Mouse (Mus musculus) heart, embryonic 16.5 days (tissue): Measurements from ENCODE around the gene Synrg. TPM values are rescaled to one million over a fixed set of nuclear protein-coding genes. Genes with fewer than 3 reads are reported as not detected.

ENCODE experiments used
- ATAC-seq: fragments of 200-750 bp; cut with Nextera tagmentation; replicated peaks from 2 replicates; pipeline ENCODE4 v1.8.0; 2017; ENCODE audit warnings: moderate number of reproducible peaks; ENCODE audit not compliant: insufficient read depth, low FRiP score; ENCODE audit errors: extremely low read depth
- H3K27ac ChIP-seq: fragments of 300-500 bp; sonication (generic); 2 replicates; pipeline ENCODE4 v1.5.1; 2014; ENCODE audit warnings: mild to moderate bottlenecking, low read length, control low read depth, moderate library complexity
- H3K27me3 ChIP-seq: fragments of 300-500 bp; sonication (generic); 2 replicates; pipeline ENCODE4 v1.6.1; 2014; ENCODE audit warnings: low read length, mixed read lengths; ENCODE audit not compliant: control insufficient read depth, insufficient read depth
- H3K36me3 ChIP-seq: fragments of 300-500 bp; sonication (generic); 2 replicates; pipeline ENCODE4 v1.6.1; 2014; ENCODE audit not compliant: control insufficient read depth, insufficient read depth
- H3K4me1 ChIP-seq: fragments of 300-500 bp; sonication (generic); 2 replicates; pipeline ENCODE4 v1.6.1; 2014; ENCODE audit warnings: low read length, mixed read lengths; ENCODE audit not compliant: control insufficient read depth, insufficient read depth
- H3K4me2 ChIP-seq: fragments of 300-500 bp; sonication (generic); 2 replicates; pipeline ENCODE4 v1.6.1; 2014; ENCODE audit warnings: low read depth, mild to moderate bottlenecking, control low read depth, low read length
- H3K4me3 ChIP-seq: fragments of 300-500 bp; sonication (generic); 2 replicates; pipeline ENCODE4 v1.5.1; 2014; ENCODE audit warnings: mild to moderate bottlenecking, control low read depth, low read length
- H3K9ac ChIP-seq: fragments of 300-500 bp; sonication (generic); 2 replicates; pipeline ENCODE4 v1.6.1; 2014; ENCODE audit warnings: low read length, control low read depth
- H3K9me3 ChIP-seq: fragments of 300-500 bp; sonication (generic); replicated peaks from 2 replicates; pipeline ENCODE4 v1.6.1; 2016; ENCODE audit warnings: low read length; ENCODE audit not compliant: control insufficient read depth
- WGBS: fragments of 180-500 bp; shearing (Covaris S2); extraction: QIAGEN DNeasy Blood & Tissue Kit; methylation state at CpG from one replicate; pipeline ENCODE4 v1.1.7; 2014; 5-methylcytosine and 5-hydroxymethylcytosine counted together
- polyA plus RNA-seq: library from polyadenylated mRNA; unstranded; fragments of >200 nt; fragmentation: Nextera tagmentation; extraction: Ambion mirVana; gene quantifications from 2 replicates; pipeline ENCODE4 v1.2.1, GENCODE M21; 2015

Synrg gene
- polyA plus RNA-seq, 1 experiment from 2014 or later, result 8.3 TPM

DNA sequence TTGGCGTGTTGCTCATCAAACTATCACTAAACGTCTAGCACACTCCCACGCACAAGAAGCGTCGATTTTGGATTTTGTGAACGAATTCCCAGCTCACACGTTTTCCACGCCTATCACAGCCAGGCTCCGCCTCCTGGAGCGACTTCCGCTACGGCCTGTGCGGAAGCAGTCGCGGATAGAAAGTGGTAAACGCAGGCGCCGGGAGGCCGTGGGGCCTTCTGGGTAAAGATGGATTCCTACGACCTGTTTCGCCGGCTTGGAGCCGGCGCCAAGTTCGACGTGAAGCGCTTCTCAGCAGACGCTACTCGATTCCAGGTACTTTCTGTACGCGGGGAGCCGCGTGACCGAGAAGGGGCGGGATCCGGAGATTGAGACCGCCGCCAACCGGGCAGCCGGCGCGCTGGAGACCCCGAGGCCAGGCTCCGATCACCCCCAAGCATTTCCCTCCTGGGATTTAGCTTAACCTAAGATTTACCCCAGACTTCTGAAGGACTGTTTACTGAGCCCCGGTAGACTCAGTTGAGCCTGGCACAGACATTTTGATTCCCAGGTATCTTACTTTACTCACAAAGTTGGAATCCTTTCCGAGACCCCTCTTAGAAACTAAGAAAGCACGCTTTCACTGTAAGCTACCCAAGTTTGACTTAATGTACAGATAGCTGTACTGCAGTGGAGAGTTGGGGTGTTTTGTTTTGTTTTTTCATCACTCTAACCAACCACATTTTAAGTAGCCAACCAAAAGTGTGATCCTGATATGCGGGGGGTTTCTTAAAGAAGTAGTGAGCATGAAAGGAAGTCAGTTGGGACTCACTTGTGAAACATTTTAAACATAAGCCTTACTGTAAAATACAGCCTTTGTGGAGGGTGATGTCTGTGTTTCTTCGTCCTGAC, 22.0 kb upstream of the Synrg start, which contains the start of gene Ddx52:
Gene Ddx52 (plus strand): TSS at position 113 of the 891 bp plus-strand sequence.
- peak; percentile 91 for ATAC-seq
- Histone ChIP-seq H3K27ac (peak within 1 kb of the TSS; percentile 69), H3K9ac (peak within 1 kb of the TSS; percentile 86), H3K4me3 (peak within 1 kb of the TSS; percentile 80), H3K4me1 (peaks cover 4% of the 10 kb centered on the region; the same call in 1 of the 2 replicates), H3K9me3 (no peaks in the 10 kb centered on the region), H3K27me3 (no peaks in the 10 kb centered on the region; the same call in 1 of the 2 replicates), H3K4me2 (peak within 1 kb of the TSS; percentile 68), H3K36me3 (peaks cover 25% of the 10 kb centered on the region)
- under 1% methylated on average over 49 of the region's 49 CpGs for WGBS

DNA sequence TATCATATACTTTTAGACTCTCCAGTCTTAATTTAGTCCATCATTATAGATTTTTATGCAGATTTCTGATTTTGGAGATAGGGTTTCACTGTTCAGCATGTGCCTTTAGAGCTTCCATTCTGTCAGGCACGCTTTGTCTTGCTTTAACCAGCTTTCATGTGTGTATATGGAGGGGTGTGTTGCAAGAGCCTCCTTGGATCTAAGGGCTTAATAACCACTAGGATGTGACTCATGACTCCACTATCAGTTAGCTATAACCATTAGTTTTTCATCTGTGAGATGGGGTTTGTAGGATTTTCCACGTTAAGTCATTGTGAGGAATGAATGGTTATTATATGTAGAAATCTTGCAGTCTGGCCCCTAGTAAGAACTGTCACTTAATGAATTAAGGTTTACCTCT, 7.4 kb upstream of the Synrg start:
- Histone ChIP-seq H3K4me3 (no peak overlapping the region), H3K4me2 (no peak overlapping the region), H3K4me1 (no peaks in the 10 kb centered on the region), H3K36me3 (peaks cover 59% of the 10 kb centered on the region), H3K9me3 (no peaks in the 10 kb centered on the region), H3K27ac (no peak overlapping the region), H3K27me3 (no peaks in the 10 kb centered on the region), H3K9ac (no peak overlapping the region)
- no peak for ATAC-seq
- 88% methylated on average over 2 of the region's 2 CpGs for WGBS

DNA sequence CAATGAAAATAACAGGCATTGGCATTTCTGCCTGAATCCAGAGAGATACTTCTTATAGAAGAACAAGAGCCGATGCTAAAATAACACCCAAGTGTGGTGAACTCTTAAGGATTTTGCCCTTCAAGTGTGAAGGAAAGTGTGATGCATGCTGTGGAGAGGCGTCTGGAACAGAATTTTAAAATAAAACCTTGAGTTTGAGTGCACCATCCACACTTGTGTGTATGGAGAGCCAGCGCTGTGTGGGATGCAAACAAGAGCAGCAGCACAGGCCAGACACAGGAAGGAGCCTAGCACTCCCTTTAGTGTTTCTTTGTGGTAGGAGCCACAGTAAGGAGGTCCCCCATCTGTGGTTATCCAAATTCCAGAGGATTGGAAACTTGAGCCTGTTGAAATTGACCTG, 2.2 kb upstream of the Synrg start:
- no peak for ATAC-seq
- Histone ChIP-seq H3K4me3 (no peak overlapping the region), H3K27ac (no peak overlapping the region), H3K9ac (no peak overlapping the region), H3K4me2 (no peak overlapping the region), H3K36me3 (peaks cover 22% of the 10 kb centered on the region), H3K27me3 (no peaks in the 10 kb centered on the region), H3K4me1 (peaks cover 5% of the 10 kb centered on the region), H3K9me3 (no peaks in the 10 kb centered on the region)
- 85% methylated on average over 3 of the region's 3 CpGs for WGBS

DNA sequence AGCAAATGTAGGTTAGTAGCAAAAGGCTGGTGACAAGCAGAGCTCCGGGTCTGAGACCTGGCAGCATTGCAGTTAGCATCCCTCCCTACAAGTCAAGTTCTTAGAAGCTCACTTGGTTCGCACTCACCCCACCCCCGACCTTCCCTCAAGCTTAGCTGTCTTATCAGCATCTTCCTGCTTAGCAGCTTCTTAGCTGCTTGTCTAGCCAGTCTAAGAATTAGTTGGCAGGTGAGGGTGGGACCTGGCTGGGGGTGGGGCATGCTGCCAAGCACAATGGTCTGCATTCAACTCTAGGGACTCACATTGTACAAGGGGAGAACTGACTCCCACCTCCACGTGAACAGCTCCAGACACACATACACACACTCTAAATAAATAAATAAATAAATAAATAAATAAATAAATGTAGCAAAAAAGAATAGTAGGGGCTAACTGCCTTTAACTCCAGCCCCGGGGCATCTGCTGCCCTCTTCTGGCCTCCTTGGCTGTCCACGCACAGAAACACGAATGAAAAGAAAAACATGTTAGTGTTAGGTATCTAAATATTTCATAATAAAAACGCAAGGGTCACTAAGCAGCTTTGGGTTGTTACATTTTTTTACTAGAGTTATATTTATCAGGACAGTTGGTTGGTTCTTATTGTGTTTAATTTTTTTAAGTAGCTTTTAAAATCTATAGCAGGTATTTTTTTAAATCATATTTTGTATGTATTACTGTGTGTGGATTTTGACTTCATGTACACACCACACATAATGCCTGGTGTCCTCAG, 3.4 kb downstream of the Synrg start:
- H3K9ac ChIP-seq, result no peak overlapping the region
- H3K27me3 ChIP-seq, result no peaks in the 10 kb centered on the region
- 53% methylated on average over 8 of the region's 8 CpGs for WGBS
- H3K36me3 ChIP-seq, result 0 out of 2 replicates have a peak, but pooled peaks cover 2% of the 10 kb centered on the region
- H3K9me3 ChIP-seq, result no peaks in the 10 kb centered on the region
- no peak overlapping the region for H3K4me3 ChIP-seq
- H3K4me1 ChIP-seq, result peaks cover 5% of the 10 kb centered on the region
- H3K27ac ChIP-seq, result no peak overlapping the region
- H3K4me2 ChIP-seq, result no peak overlapping the region
- ATAC-seq, result no peak

DNA sequence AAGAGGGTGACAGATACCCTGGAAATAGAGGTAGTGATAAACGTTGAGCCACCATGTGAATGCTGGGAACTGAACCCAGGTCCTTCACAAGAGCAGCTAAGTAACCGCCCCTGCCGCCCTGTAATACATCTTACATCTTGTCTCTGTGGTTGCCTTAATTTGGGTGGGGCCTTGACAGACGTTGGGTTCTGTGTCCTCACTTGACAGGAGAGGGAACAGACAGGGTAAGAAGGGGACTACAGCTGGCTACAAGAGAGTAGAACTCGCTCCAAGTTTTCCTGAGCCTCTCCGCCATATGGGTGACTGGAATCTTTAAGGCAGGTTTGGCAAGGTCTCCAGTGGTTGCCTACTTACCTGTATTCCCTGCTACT, 4.0 kb downstream of the Synrg start:
- WGBS, result 76% methylated on average over 6 of the region's 6 CpGs

DNA sequence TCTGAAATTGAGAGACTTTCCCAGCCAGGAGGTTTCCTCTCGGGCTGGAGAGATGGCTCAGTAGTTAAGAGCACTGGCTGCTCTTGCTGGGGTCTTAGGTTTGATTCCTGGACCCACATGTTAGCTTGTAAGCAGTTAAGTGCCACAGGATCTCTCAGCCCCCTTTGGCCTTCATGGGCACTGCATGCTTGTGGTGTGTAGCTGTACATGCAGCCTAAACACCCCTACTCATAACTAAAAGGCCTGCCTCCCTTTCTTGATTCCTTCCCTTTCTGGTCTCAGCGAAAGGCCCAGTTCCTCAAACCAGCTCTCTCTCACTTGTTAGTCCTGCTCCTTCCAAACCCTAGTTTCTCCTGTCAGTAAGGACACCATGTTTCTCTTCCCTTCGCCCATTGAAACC, 4.8 kb downstream of the Synrg start:
- H3K4me1 ChIP-seq, result peaks cover 2% of the 10 kb centered on the region; the same call in 1 of the 2 replicates
- WGBS, result 96% methylated on average over 3 of the region's 3 CpGs
- ATAC-seq, result no peak

More for the DNA sequence above, 4.0 kb downstream of the Synrg start:
- ATAC-seq, result no peak
- Histone ChIP-seq H3K36me3 (0 out of 2 replicates have a peak, but pooled peaks cover 2% of the 10 kb centered on the region), H3K4me1 (peaks cover 5% of the 10 kb centered on the region), H3K4me2 (no peak overlapping the region), H3K27me3 (no peaks in the 10 kb centered on the region), H3K27ac (no peak overlapping the region), H3K9ac (no peak overlapping the region), H3K4me3 (no peak overlapping the region), H3K9me3 (no peaks in the 10 kb centered on the region)

GRCm38 (mm10) chr11:83974561-83975346, 10.5 kb downstream of the Synrg start:
- no peak overlapping the region for H3K9ac ChIP-seq
- ATAC-seq, result no peak
- no peaks in the 10 kb centered on the region for H3K9me3 ChIP-seq
- no peak overlapping the region for H3K4me3 ChIP-seq
- H3K27me3 ChIP-seq, result no peaks in the 10 kb centered on the region
- no peaks in the 10 kb centered on the region for H3K4me1 ChIP-seq
- H3K36me3 ChIP-seq, result peaks cover 21% of the 10 kb centered on the region
- 76% methylated on average over 7 of the region's 7 CpGs for WGBS
- no peak overlapping the region for H3K27ac ChIP-seq
- H3K4me2 ChIP-seq, result no peak overlapping the region

More for the DNA sequence above, 4.8 kb downstream of the Synrg start:
- Histone ChIP-seq H3K36me3 (0 out of 2 replicates have a peak, but pooled peaks cover 2% of the 10 kb centered on the region), H3K4me3 (no peak overlapping the region), H3K9me3 (no peaks in the 10 kb centered on the region), H3K27me3 (no peaks in the 10 kb centered on the region), H3K27ac (no peak overlapping the region), H3K4me2 (no peak overlapping the region), H3K9ac (no peak overlapping the region)

DNA sequence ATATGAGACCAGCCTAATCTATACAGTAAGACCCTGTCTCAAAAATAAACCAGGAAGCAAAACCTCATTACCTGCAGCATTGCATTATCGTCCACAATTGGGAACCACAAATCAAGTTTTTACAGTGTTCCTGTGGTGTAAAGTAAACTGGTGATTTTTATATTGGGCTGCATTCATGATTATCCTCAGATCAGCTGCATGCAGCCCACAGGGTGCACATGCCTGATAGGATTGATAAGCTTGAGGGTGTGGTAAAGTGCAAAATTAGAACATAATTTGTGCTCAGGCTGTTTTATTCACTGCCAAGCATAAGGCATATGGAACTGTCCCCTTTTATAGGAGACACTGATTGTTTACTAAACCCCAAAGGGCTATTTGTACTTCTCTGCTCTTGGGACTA, 11.3 kb downstream of the Synrg start:
- 91% methylated on average over 1 of the region's 1 CpGs for WGBS
- H3K4me3 ChIP-seq, result no peak overlapping the region
- ATAC-seq, result no peak
- H3K36me3 ChIP-seq, result peaks cover 27% of the 10 kb centered on the region
- H3K4me1 ChIP-seq, result no peaks in the 10 kb centered on the region
- H3K27ac ChIP-seq, result no peak overlapping the region
- H3K9me3 ChIP-seq, result no peaks in the 10 kb centered on the region
- no peaks in the 10 kb centered on the region for H3K27me3 ChIP-seq
- H3K9ac ChIP-seq, result no peak overlapping the region
- no peak overlapping the region for H3K4me2 ChIP-seq
